Comparison of ENCODE assay signal across 12 mouse cellular contexts in the genomic region with DNA sequence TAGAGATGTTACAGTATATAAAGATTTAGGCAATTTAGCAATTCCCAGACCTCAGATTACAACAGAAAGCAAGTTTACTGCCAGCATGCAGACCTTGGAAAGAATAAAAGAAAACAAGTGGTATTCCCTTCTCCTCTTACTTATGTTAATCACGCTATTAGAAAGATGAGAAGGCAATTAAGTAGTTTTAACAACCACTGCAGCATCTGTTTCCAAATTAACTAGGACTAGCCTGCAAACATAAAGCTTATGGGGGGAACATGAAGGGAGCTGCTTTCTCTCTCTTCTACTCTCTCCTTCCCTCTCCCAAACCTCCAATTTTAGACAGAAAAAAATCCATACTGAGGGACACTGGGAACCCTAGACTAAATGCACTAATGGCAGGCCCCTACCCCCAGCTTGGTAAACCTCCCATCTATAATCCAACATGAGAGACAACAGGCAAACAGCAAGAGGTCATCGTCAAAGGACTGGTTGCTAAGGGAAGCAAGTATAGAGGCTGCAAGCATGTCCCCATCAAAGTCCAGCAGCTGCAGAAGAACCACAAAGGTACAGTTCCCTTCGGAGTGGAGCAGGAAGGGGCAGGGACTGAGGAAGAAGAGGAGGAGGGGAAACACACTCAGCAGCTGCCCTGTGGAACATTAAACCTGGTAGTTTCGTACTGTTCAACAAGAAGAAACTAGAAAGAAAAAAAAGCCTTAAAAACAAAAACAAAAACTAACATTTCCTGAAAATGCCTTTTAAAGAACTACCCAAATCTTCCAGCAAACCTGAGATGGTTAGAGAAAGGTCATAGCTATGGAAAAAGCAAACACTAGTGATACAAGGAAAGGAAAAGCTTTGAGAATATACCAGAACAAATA. TPM values are rescaled to one million over a fixed set of nuclear protein-coding genes. Genes with fewer than 3 reads are reported as not detected.
DNase-seq lines count a peak whose midpoint lies in the region; ATAC-seq lines count a peak whose summit lies in the region.
"Had no signal": no experiment of that assay in that cellular context is flagged by ENCODE, and none has a peak within 500 bp of the region (broad histone marks: within the 10 kb centered on the region; RNA-seq: fewer than 3 reads in every experiment).

No protein-coding gene starts in this region.

- WGBS in midbrain, embryonic 11.5 days: 3% methylated on average over 4 of the region's 4 CpGs
- WGBS in midbrain, embryonic 15.5 days: 5% methylated on average over 4 of the region's 4 CpGs

- H3K27me3 ChIP-seq in midbrain, embryonic 11.5 days (ENCODE audit: control insufficient read depth, insufficient read depth, low read length): no peaks in the 10 kb centered on the region
- no peaks in the 10 kb centered on the region for H3K27me3 ChIP-seq in midbrain, embryonic 15.5 days (replicated peaks)
- H3K27me3 ChIP-seq: heart, embryonic 13.5 days; intestine, embryonic 15.5 days had no signal

- H3K9ac ChIP-seq in midbrain, embryonic 11.5 days (ENCODE audit: low read length): no peak overlapping the region
- no peak overlapping the region for H3K9ac ChIP-seq in midbrain, embryonic 15.5 days
- H3K9ac ChIP-seq: heart, embryonic 13.5 days; intestine, embryonic 15.5 days had no signal

- DNase-seq in midbrain, embryonic 11.5 days (ENCODE audit: low spot score, missing footprints): peak; percentile 92
- peak; percentile 64 for DNase-seq in mesoderm, embryonic 11.5 days (ENCODE audit: low read depth, low spot score)
- DNase-seq in spleen, postnatal 36 days (ENCODE audit: low spot score in 2 of 2): no peak
- no peak for DNase-seq in cerebellum, postnatal 14 days
- DNase-seq: cerebellum, postnatal 25 days; lung, postnatal 4 days; right cerebral cortex, postnatal 4 days had no signal

- H3K4me3 ChIP-seq in midbrain, embryonic 11.5 days (ENCODE audit: low read depth, low read length): no peak overlapping the region
- H3K4me3 ChIP-seq in midbrain, embryonic 15.5 days: no peak overlapping the region
- H3K4me3 ChIP-seq: heart, embryonic 13.5 days; intestine, embryonic 15.5 days had no signal

- H3K4me1 ChIP-seq in midbrain, embryonic 11.5 days (ENCODE audit: control insufficient read depth, insufficient read depth, low read length): peaks cover 31% of the 10 kb centered on the region
- H3K4me1 ChIP-seq in midbrain, embryonic 15.5 days: peaks cover 7% of the 10 kb centered on the region

- peak overlapping the region; percentile 80 for H3K27ac ChIP-seq in midbrain, embryonic 11.5 days (ENCODE audit: low read depth, low read length)
- H3K27ac ChIP-seq in midbrain, embryonic 15.5 days: no peak overlapping the region
- H3K27ac ChIP-seq: heart, embryonic 13.5 days; intestine, embryonic 15.5 days had no signal

- H3K36me3 ChIP-seq in midbrain, embryonic 11.5 days (ENCODE audit: control insufficient read depth, insufficient read depth, low read length): no peaks in the 10 kb centered on the region
- H3K36me3 ChIP-seq in midbrain, embryonic 15.5 days (replicated peaks): no peaks in the 10 kb centered on the region
- H3K36me3 ChIP-seq: heart, embryonic 13.5 days; intestine, embryonic 15.5 days had no signal

- H3K4me2 ChIP-seq in midbrain, embryonic 11.5 days: peak overlapping the region; percentile 22
- no peak overlapping the region for H3K4me2 ChIP-seq in midbrain, embryonic 15.5 days
- H3K4me2 ChIP-seq: heart, embryonic 13.5 days; intestine, embryonic 15.5 days had no signal

- H3K9me3 ChIP-seq in midbrain, embryonic 11.5 days (ENCODE audit: control insufficient read depth, low read length): no peaks in the 10 kb centered on the region
- no peaks in the 10 kb centered on the region for H3K9me3 ChIP-seq in midbrain, embryonic 15.5 days
- H3K9me3 ChIP-seq: heart, embryonic 13.5 days; intestine, embryonic 15.5 days had no signal

- peak; percentile 86 for ATAC-seq in midbrain, embryonic 11.5 days (ENCODE audit: low FRiP score)
- no peak; the same call in 1 of the 2 replicates for ATAC-seq in midbrain, embryonic 15.5 days (replicated peaks)
- ATAC-seq in granulocyte monocyte progenitor cell, adult 5-6 weeks (replicated peaks; ENCODE audit: poor library complexity, severe bottlenecking): peak; percentile 37; the same call in 1 of the 2 replicates
- no peak for ATAC-seq in megakaryocyte progenitor cell, adult 5-6 weeks (replicated peaks; ENCODE audit: poor library complexity)
- ATAC-seq: intestine, embryonic 15.5 days had no signal

RNA-seq across cellular contexts. Expression of gene Znrf3, which starts 53.4 kb away (rescaled TPM):
- polyA plus RNA-seq in midbrain, embryonic 11.5 days (2014; fragmentation: Nextera tagmentation; extraction: Ambion mirVana): 10.4 and 10.8 TPM in 2 replicates
- 7.1 and 7.8 TPM in 2 replicates for polyA plus RNA-seq in midbrain, embryonic 15.5 days (2015; fragmentation: Nextera tagmentation; extraction: Ambion mirVana)
- 6.4 and 8.6 TPM in 2 replicates for total RNA-seq in granulocyte monocyte progenitor cell, adult 5-6 weeks (2014; fragmentation: Nextera tagmentation)
- 2.2 TPM in 2 replicates for total RNA-seq in granulocyte monocyte progenitor cell, adult 5-6 weeks (2017)
- 4.7 and 9.3 TPM in 2 replicates for total RNA-seq in megakaryocyte progenitor cell, adult 5-6 weeks (2015)
- 2.1 and 2.7 TPM in 2 replicates for total RNA-seq in megakaryocyte progenitor cell, adult 5-6 weeks (2017)

Comparison
In these comparisons a context has a peak if more than half of its experiments do, and no peak if none do; other contexts are left out.
1. ATAC-seq: peak in midbrain, embryonic 11.5 days (single experiment) and granulocyte monocyte progenitor cell, adult 5-6 weeks (single experiment); none in midbrain, embryonic 15.5 days (single experiment) and megakaryocyte progenitor cell, adult 5-6 weeks (single experiment).
2. DNase-seq: peak in midbrain, embryonic 11.5 days (single experiment) and mesoderm, embryonic 11.5 days (single experiment); none in spleen, postnatal 36 days (0 of 2) and cerebellum, postnatal 14 days (0 of 2).